Mouse (Mus musculus) thymus, adult 18-20 months (tissue): ENCODE data around the gene Matn3.

ENCODE experiments used
- DNase-seq, 2 experiments: peaks; one replicate each; pipeline ENCODE4 v3.0.0; 2022; ENCODE audit warnings: mixed read lengths in 2 of 2

Gene Matn3

DNA sequence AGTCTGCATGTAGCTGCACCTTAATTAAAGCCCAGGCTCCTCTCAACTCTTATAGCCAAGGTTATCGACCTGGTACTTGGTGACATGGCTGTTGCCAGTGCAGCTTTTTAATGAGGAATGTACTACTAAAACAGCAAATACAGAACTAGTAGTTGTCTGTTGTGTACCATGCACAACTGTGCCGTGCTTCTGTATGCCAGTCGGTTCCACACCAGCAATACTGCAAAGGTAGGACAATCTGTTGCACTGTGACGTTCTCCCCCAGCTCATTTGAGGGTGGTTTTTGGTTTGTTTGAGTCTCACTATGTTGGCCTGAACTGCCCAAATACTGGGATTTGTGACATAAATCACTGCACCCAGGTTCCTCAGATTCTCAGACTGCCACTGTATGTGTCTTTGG lies 8.2 kb upstream of the Matn3 start:
- no peak for DNase-seq

DNA sequence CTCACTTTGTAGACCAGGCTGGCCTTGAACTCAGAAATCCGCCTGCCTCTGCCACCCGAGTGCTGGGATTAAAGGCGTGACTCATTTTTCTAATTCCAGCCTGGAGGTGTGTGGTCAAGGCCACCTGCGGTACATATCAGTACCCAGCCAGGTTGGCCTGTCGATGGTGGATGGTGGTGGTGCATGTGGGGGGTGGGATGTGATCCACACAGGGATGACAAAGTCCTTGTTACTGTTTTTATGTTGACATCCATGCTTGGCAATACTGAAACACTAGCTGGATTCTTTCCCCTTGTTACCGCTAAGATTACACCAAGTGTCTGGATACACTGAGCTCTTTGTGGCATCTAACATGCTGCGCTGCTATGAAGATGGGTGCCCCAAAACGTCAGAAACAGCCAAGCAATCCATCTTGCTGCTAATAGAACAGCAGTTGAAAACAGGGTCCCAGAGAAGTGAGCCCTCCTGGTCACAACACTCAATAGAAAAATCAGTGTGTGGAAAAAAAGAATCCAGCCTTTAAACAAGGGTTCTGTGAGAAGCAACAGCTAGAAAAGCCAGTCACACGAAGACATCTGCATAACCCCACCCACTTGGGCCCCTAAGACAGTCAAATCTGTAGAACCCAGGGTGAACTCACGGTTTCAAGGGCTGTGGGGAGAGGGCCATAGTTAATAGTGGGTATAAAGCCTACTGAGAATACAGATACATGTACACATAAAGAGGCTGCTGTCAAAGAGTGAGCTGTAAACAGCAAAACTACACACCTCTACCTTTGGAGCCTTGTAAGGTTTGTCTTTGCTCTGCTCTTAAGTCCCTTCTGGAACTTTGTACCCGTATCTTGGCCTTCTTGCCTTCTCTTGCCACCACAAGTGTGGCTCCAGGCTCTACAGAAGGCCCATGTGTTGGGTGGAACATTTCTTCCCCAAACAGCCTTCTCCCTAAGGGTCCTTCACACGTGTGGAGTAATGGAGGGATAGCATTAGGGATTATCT lies 7.4 kb upstream of the Matn3 start:
- DNase-seq = no peak

DNA sequence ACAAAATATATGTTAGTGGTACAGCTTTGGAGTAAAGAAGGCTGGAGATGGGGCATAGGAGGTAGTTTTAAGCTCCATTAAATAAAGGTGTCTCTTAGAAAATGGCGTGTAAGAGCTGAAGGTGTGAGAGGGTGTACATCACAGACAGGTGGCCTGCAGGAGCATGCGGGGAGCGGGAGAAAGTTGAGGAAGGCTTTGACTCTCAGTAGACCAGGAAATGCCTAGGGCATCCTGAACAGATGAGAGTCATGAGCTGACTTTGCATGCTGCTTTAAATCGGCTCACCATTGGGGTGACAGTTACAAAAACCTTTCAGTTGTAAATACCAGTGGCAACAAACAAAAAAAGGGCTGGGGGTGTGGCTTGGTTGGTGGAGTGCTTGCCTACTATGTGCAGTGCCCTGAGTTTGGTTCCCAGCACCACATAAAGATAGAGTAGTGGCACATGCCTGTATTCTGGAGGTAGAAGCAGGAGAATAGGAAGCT lies 6.6 kb upstream of the Matn3 start:
- no peak for DNase-seq

DNA sequence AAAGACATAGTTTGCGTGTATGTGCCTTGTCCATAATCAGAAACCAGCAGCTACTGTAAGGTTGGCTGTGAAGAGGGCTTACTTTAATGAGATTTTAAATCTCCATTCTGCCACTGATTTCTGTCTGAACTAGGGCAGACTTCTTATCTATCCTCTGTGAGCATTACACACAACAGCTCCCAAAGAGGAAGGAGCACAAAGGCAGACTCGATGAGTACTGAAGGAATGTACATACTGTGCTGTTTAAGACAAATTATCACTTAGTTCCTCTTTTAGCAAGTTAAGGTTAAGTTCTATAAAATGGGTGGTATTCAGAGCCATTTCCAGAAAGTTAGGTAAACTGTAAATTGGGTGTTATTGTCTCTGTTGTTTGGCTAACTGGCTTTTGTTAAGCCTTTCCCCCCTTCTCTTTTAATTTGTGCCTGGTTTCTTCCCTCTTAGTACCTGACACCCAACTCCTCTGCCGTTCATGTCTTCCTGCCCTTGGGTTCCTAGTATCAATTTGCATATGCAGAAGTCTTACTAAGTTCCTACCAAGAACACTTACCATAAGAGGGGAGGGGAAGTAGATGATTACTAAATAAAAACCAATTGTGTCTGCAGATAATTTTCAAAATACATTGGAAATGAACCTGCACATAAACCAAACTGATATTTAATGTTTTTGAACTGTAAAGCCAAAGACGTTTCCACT lies 5.9 kb upstream of the Matn3 start:
- no peak for DNase-seq

DNA sequence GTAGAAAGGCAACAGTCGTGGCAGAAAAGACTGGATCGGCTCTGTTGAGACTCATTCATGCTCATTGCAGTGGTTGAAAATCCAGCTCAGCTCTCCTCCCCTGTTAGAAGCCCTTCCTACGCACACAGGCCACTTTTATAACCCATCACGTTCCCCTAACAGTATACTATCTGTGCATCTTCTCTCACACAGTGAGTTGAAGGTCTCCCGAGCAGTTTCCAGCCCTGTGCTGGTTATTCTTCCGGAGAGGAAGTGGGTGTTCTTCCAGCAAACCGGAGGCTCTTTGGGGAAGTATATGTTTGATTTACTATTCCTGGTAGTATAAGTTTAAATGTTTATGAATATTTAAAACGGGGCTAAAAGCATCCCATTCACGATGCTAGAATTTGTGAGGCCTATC lies 566 bp upstream of the Matn3 start:
- no peak for DNase-seq

DNA sequence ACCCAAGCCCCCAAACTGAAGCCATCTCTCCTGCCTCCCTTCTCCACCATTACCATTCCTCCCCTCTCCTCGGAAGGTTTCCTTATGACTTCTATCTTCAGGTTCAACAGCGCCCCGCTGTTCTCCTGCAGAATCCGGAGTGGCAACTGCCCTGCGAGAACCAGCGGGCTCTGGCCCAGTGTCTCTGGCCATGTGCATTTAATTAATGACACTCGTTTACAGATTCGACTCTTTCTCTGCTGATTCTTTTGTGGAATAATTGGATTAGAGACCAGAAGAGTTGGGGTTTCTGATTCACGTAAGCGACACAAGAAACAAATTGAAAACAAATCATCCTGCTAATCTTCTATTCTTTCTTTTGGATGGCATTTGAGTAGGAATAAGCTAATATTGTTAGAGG lies 5.4 kb downstream of the Matn3 start:
- no peak for DNase-seq

DNA sequence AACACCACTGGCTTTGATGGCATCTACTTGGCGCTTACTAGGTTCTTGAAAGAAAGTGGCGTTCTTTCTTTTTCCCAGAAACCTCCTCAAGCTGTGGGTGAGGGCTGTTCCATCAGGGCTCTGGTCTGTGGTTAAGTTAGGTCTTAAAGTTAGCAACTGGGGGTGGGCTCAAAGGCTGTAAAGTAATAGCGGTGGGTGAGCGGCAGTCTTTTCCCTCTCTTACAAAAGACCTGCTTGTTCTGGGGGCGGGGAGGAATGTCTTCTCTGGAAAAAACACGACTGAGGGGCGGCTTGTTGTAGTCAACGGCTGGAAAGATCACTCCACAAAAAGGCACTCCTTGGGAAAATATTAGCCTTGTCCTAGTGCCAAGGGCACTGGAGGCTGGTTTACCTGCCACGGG lies 6.4 kb downstream of the Matn3 start:
- DNase-seq = no peak

DNA sequence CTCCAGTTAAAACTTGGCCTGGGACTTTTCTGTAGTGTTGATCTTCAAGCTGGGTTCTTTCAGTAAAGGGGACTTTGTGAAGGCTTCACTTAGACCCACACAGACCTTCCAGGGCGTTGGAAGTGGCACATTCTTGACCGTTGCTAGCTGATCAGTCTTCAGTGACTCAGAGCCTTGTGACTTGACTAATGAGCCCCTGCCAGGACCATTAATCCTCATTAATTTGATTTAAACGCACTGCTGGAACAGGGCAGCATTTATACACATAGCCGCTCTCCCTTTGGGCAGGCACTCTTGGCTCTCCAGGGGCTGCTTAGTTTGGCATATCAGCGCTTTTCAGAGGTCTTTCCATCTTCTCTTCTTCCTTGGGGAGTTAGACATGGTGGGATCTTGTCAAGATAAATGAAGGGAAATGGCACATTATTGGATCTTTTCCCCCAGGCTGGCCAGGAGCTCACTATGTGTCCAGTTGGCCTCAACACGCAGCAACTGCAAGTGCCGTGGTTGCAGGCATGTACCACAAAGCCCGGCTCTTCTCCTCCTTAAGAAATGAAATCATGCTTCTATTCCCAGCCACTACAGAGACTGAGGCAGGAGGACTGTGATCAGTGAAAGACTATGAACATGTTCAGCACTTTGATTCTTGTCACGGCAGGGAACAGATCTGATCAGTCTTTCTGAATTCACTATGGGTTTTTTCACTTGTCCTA lies 14.0 kb downstream of the Matn3 start:
- no peak for DNase-seq

DNA sequence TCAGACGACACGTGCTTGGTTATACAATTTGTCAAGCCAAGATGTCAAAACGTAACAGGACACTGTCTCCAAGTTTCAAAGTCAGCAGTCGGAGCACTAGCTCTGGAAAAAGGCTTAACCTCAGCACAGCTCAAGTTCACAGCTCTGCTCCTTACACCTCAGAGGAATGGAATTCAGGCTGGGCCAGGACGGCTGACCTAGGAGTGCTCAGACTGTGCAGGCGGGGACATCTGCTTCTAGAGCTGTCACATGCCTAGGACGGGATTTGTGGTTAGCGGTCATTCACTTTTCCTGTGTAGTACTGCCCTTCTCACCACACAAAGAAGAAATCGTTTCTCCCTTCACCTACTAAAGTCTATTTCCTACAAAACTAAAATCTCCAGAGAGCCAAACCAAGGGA lies 22.1 kb downstream of the Matn3 start:
- DNase-seq = no peak

DNA sequence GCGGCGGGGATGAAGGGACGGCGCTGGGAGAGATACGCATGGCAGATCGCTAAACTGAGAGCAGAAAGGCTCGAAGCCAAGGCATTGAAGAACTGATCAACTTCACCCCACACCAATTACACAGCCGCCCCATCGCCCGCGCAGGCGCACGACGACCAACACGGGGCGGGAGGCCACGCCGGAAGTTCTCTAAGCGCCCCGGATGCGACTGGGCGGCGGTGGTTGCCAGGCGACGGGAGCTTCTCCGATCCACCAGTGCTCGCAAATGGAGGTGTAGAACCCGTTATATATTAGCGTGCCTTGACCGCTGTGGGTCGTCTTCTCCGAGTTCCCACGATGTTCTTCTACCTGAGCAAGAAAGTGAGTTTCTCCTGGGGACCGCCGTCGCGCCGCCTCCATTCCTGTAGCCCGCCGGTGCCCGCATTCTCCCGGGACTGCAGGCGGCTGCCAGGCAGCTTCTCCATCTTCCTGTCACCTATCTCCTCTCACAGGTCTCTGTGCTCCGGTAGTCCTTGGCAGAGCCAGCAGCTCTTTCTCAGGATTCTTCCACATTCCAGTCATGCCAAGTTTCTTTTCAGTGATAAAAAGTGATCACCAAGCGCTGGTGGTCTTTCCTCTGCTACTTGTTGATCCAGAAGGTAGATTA lies 26.2 kb downstream of the Matn3 start, which contains the start of gene Wdr35:
Gene Wdr35, plus strand, starts transcription at position 73 of the 646 bp plus-strand sequence.
- DNase-seq = peak; percentile 84 to 86

DNA sequence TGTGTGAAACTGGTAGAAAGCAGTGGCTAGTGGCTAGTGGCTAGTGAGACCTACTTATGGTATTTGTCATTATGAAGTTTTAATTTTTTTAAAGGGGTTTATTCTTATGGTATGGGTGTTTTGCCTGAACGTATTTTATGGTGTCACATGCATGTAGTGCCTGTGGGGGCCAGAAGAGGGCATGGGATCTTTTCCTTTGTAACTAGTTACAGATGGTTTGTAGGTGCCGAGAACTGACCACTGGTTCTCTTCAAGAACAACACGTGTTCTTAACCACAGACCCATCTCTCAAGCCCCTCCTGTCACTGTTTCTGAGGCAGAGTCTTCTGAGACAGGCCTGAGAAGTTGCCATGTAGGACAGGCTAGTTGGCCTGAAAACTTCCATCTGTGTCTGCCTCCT lies 27.3 kb downstream of the Matn3 start:
- DNase-seq = no peak

DNA sequence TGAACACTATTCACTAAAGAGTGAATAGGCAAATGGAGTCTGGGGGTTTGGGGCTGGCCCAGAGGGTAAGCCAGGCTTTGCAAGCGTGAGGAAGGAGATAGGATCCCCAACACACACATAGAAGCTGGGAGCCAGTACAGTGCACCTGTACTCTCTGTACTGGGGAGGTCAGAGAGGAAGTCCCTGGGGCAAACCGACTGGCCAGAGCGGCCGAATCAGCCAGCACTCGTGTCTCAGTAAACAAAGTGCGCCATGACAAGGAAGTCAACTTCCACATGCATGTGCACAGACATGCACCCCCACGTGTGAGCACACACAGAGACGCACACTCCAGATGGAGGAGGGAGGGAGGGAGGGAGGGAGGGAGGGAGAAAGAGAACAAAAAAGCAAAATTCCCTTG lies 45.5 kb downstream of the Matn3 start:
- no peak for DNase-seq

DNA sequence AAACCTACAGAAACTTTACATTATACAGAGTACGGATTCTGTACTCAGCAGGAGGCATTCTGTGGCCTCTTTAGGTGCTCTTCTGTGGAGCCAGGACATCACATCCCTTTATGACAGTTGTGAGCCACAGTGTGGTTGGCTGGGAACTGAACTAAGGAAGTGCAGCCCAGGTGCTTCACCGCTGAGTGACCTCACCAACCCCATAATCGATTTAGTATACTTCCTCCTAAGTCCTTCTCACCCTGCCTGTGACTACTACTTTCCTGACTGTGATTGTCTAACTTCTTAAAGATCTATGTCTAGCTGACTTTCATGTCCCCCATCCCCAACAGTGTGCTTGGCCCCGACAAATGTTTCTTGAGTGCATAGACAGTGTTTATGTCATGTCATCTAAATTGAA lies 50.6 kb downstream of the Matn3 start:
- no peak for DNase-seq

DNA sequence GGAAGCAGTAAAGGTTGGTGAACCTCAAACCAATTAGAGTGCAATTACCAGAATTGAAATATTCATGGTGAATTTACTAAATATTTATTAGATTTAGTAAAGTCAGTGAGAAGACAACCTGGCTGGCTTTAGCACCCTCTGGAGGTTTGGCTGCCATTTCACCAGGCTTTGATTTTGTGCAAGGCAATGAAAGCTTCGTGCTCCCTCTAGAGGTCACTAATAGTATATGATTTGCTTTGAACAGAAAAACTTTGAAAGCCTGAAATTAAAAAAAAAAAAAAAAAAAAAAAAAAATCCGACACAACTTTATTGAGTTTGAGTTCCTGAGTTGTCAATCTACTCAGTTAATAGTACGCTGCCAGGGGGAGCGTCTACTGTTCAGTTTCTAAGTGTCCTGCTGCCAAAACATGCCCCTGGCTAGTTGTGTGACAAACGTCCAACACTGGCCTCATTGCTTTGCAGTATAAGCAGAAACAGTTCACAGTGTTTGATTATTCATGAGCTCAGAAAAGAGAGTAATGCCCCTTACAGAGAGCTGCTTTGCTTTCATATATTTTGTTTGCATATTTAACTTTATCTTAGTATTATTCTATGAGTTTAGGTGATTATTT lies 54.4 kb downstream of the Matn3 start:
- DNase-seq = peak; percentile 5 to 23

DNA sequence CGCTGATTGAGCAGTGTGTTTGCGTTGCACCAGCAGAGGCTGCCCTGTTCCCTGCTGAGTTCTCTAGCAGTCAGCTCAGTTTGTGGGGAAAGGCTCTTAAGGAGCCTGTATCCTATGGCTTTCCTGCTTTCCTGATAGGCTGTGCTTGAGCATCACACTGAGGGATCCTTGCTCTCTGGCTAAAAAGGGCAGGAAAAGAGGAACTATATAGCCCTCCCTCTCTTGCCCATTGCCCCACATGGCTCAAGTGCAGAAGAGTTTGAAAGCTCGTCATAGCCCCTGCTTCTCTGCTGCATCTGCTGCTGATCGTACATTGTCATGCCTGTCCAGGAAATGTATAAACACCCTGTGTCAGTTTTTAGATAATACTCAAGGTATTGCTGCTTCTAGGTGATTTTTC lies 59.4 kb downstream of the Matn3 start:
- DNase-seq = no peak

DNA sequence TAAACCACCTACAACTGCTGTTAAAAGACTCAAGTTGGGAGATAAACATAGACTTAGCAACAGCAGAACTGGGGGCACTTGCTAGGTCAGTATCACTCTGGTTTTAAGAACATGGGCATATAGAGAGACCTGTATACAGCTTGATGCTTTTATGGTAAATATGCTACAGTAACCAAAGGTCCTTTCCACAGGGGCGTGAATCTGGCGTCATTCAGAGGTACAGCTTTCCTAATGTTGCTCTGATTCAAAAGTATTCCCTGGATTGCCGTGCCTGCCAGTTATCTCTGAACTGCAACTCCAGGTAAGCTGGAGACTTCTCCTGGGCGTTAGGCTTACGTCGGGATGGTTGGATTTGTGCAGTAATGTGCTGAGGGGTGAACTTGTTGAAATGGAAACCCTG lies 60.1 kb downstream of the Matn3 start:
- DNase-seq = no peak

DNA sequence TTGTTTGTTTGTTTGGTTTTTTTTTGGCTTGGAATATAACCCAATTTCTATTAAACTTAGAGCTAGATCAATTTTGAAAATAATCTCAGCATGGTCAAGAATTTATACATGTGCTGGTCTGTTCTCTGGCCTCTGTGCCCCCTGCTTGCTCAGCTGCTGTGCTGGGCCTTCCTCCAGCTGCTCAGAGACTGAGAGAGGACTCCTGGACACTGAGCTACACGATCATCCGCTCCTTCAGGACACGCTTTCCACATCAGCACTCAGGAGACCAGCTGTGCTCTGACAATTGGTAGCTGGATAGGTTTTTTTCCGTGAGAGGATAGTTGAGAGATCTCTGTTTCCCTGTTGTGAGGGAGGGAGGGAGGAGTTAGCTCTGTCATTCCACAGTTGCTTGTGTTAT lies 62.6 kb downstream of the Matn3 start:
- no peak for DNase-seq

DNA sequence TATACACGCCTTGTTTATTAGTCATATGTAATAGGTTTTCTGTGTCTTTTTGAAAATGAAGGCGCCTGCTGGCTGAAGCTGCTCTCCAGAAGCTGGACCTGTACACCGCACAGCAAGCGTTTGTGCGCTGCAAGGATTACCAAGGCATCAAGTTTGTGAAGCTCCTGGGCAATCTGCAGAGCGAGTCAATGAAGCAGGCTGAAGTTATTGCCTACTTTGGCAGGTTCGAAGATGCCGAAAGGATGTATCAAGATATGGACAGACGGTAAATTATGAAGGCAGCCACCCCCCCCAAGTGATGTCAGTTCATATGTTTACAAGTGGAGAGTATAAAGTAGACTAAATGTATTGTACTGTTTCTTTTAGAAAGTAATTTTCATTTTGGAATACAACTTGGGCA lies 68.6 kb downstream of the Matn3 start:
- no peak for DNase-seq

DNA sequence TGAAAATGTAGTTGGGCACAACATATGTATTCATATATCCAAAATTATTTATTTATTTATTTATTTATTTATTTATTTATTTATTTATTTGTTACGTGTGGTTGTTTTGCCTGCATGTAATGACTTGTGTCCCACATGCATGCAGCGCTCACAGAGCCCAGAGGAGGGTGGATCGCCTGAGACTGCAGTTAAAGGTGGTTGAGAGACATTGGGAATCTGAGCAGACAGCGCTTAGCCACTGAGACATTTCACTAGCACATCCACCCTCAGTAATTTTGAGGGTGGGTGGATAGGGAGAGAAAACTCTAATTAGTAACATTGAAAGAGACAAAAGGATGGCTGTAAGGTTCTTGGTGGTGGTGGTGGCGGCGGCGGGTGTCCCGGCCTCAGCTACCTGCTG lies 72.7 kb downstream of the Matn3 start:
- DNase-seq = no peak

DNA sequence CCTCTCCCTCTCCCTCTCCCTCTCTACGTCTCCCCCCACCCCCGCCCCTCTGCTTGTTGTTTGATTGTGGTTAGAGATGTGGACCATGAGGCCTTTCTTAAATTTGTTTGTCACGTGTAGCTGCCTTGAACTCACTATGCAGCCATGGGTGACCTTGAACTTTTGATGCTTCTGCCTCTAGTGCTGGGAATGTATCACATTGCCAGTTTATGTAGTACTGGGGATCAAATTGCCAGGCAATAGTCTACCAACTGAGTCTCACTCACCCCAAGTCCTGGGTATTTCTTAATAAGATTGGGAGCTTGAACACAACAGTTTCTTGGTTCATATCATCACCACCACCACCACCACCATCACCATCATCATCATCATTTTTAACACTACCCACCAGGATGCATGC lies 73.3 kb downstream of the Matn3 start:
- no peak for DNase-seq
